8 mouse cellular contexts compared by ENCODE assay signal in the genomic region with DNA sequence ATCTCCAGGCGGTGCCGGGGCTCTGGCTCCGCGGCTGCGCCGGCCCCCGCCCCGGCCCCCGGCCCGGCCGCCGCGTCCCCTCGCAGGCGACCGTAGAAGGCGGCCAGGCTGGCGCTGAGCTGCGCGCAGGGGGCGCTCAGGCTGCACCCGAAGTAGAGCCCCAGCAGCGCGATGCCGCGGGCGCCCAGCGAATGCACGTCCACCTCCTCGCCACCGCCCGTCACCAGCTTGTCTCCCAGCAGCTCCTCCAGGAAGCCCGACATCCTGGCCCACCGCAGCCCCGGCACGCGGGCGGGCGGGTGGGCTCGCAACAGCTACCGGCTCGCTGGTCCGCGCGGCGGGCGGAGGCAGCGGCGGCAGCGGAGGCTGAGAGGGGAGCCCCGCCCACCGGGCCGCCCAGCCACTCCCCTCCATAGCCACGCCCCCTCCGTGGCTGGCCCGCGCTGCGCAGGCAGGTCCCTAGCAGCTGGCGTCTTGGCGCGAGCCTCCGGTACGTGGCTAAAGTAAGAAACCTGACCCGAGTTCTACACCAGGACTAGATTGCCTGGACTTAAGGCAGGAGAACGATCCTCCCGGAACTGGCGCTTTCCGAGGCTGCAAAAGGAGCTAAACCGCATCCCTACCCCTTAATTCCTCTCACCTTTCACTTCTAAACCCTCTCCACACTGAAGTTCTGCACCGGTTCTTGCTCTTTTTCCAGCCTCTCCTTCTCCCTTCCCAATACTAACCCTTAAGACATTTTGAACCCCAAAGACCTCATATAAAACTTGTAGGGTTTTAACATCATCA. TPM values are rescaled to one million over a fixed set of nuclear protein-coding genes. Genes with fewer than 3 reads are reported as not detected.
A peak's percentile ranks its signal among the peaks of the same experiment; 100 is the strongest.
DNase-seq lines count a peak whose midpoint lies in the region; ATAC-seq and TF ChIP-seq lines count a peak whose summit lies in the region.

Gene Nxn, minus strand, starts transcription at position 343 of the 789 bp plus-strand sequence.

- peak within 1 kb of the TSS; percentile 57 for H3K4me2 ChIP-seq in embryonic facial prominence, embryonic 11.5 days (ENCODE audit: low read depth, low read length)

- DNase-seq in 3T3-L1 (ENCODE audit: low read depth, low spot score) (peak; percentile 89), liver (peak; percentile 93)
- DNase-seq in adrenal gland, postnatal 14 days, result peak; percentile 96
- DNase-seq in embryonic facial prominence, embryonic 11.5 days (ENCODE audit: low spot score), result peak; percentile 92
- peak; percentile 94 to 96 for DNase-seq in heart, adult 18-20 months
- DNase-seq in kidney, adult 2 months, result peak; percentile 96
- peak; percentile 63 to 83 for DNase-seq in monocyte, adult 2 months (ENCODE audit: low read depth in 1 of 2, low spot score in 2 of 2)
- DNase-seq in spleen, postnatal 14 days (ENCODE audit: low spot score in 2 of 2), result peak; percentile 85 to 90

- no peaks in the 10 kb centered on the region for H3K27me3 ChIP-seq in embryonic facial prominence, embryonic 11.5 days (ENCODE audit: control insufficient read depth, insufficient read depth, low read length)
- no peaks in the 10 kb centered on the region for H3K27me3 ChIP-seq in kidney, adult 2 months (replicated peaks; ENCODE audit: control insufficient read depth, insufficient read depth, low read length)

- WGBS in embryonic facial prominence, embryonic 11.5 days, result under 1% methylated on average over 61 of the region's 70 CpGs
- WGBS in kidney, adult 2 months, result under 1% methylated on average over 66 of the region's 70 CpGs

- no peaks in the 10 kb centered on the region for H3K9me3 ChIP-seq in embryonic facial prominence, embryonic 11.5 days (replicated peaks; ENCODE audit: control insufficient read depth, low read length)

- H3K27ac ChIP-seq in embryonic facial prominence, embryonic 11.5 days (replicated peaks; ENCODE audit: low read depth, low read length), result peak within 1 kb of the TSS; percentile 74
- H3K27ac ChIP-seq in kidney, adult 2 months (ENCODE audit: insufficient read depth, low read depth, low read length), result 0 out of 2 replicates have a peak within 1 kb of the TSS, but pooled peaks have one; percentile 25

- no peaks in the 10 kb centered on the region for H3K36me3 ChIP-seq in embryonic facial prominence, embryonic 11.5 days (replicated peaks; ENCODE audit: control insufficient read depth, insufficient read depth, low read depth, low read length)
- no peaks in the 10 kb centered on the region for H3K36me3 ChIP-seq in kidney, adult 2 months (ENCODE audit: control insufficient read depth, insufficient read depth, low read length)

- H3K9ac ChIP-seq in embryonic facial prominence, embryonic 11.5 days (replicated peaks; ENCODE audit: low read length), result peak within 1 kb of the TSS; percentile 86

- H3K4me3 ChIP-seq in embryonic facial prominence, embryonic 11.5 days (ENCODE audit: low read depth, low read length), result peak within 1 kb of the TSS; percentile 87
- H3K4me3 ChIP-seq in kidney, adult 2 months (ENCODE audit: insufficient read depth, low read depth, low read length), result peak within 1 kb of the TSS; percentile 76

- peak; percentile 85 for ATAC-seq in embryonic facial prominence, embryonic 11.5 days (replicated peaks; ENCODE audit: insufficient number of reproducible peaks, low FRiP score, low TSS enrichment, low read depth)

- TF ChIP-seq CTCF in kidney, adult 2 months (conservative IDR thresholded peaks at IDR 0.05; ENCODE audit: insufficient read depth, insufficient read length, low read depth, low read length), result no peak

- no peaks in the 10 kb centered on the region for H3K4me1 ChIP-seq in embryonic facial prominence, embryonic 11.5 days (ENCODE audit: control insufficient read depth, insufficient read depth, low read length)
- no peaks in the 10 kb centered on the region; the same call in 1 of the 2 replicates for H3K4me1 ChIP-seq in kidney, adult 2 months (ENCODE audit: control insufficient read depth, insufficient read depth, low read length)

- no peak for TF ChIP-seq POLR2A in kidney, adult 2 months (IDR thresholded peaks at IDR 0.05; ENCODE audit: low read depth, low read length)

RNA-seq across cellular contexts. Expression of gene Nxn, which starts in this region (rescaled TPM):
- 20.0 and 26.2 TPM in 2 replicates for total RNA-seq in adrenal gland, postnatal 14 days (2021)
- 40.0 and 41.8 TPM in 2 replicates for polyA plus RNA-seq in embryonic facial prominence, embryonic 11.5 days (2014; fragmentation: Nextera tagmentation; extraction: Ambion mirVana)
- 10 to 100 TPM; 13.5 to 17.8 TPM for total RNA-seq in heart, adult 18-20 months (2021)
- polyA plus RNA-seq in kidney, adult 2 months (2012; rRNA removed), result 10.0 and 10.6 TPM in 2 replicates

Comparison
In these comparisons a context has a peak if more than half of its experiments do, and no peak if none do; other contexts are left out.
1. Peak in every context shown above with its lines: DNase-seq, ATAC-seq, H3K4me3 ChIP-seq and H3K27ac ChIP-seq.